Mouse (Mus musculus) Patski (cell line): ENCODE results near the gene Ccdc88a. TPM values are rescaled to one million over a fixed set of nuclear protein-coding genes. Genes with fewer than 3 reads are reported as not detected.

Source experiments
- ATAC-seq: fragments of 100-300 bp; one replicate; pipeline ENCODE4 v1.8.0; 2021
- CTCF ChIA-PET: fragments of 350-600 bp; sonication (Branson Sonifier 250); formaldehyde crosslinking; loops from one replicate; lab custom pipeline; 2022; ENCODE audit warnings: inconsistent platforms; lab: Charles Lee
- POLR2A ChIA-PET: fragments of 350-600 bp; sonication (Branson Sonifier 250); formaldehyde crosslinking; loops from one replicate; lab custom pipeline; 2022; ENCODE audit warnings: antibody characterized with exemption, inconsistent platforms; lab: Charles Lee
- DNase-seq: peaks from one replicate; pipeline ENCODE4 v3.0.0-alpha.2; 2011; ENCODE audit warnings: low read depth, low spot score
- H3K27me3 ChIP-seq: fragments of 371-371 bp; one replicate; pipeline ENCODE4 v1.5.1; 2021
- CTCF ChIP-seq: fragments of 100-300 bp; IDR thresholded peaks from one replicate; pipeline ENCODE4 v1.5.1; 2021
- in situ Hi-C: fragments of 300-500 bp; cut with MboI; formaldehyde crosslinking; loops from 3 replicates; pipeline ENCODE4 v1.11.1; 2018; ENCODE audit warnings: low pct_unique_long_range_greater_than_20kb, mixed read lengths
- polyA plus RNA-seq: library from polyadenylated mRNA; unstranded; gene quantifications from one replicate; pipeline ENCODE4 v1.2.3, GENCODE M21; 2021

The Ccdc88a gene
- polyA plus RNA-seq, 1 experiment from 2014 or later: 11.5 TPM

DNA sequence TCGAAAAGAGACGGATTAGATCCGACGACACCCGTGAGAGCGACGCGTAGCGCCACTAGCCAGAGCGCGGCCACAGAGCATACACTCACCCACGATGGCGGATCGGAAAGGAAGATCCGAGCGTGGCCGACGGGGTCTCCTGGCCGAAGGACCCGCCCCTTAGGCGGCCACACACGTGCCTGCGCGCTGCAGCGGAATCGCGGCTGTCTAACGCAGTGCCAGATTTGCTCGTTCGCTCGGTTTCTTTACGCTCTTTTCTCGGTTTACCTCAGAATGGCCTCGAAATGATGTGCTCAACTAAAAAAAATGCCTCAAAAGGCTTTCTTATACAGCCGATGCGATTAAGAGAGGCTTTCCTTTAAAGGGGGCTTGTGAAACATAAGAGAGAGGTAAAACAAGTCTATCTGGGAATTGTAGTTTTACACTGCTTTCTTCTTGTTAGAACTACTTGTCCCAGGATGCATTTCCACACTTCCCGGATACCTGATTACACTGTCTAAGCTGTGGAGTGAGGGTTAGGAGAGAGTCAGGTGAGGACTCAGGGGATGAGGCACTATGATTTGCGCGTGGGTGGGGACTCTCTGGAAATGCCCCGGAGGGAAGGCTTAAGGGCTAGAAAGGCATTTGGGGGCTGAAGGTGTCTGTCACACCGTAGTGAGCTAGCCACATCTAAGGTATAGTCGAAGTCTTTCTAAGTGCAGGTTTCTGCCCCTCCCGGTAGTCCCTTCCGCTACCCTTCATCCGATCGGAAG, 174.5 kb downstream of the Ccdc88a start, which contains the start of the genes Clhc1 and Rps27a:
TSS of gene Clhc1 (plus strand) at position 199 of the 752 bp plus-strand sequence.
TSS of gene Rps27a (minus strand) at position 358 of the 752 bp plus-strand sequence.
- in situ Hi-C loops: loop anchor here (5.0 kb wide), 1 partner anchor 144 kb away; the partner anchor contains the start of gene Rtn4
- ChIA-PET POLR2A (interaction anchor here (0.6 to 1.3 kb wide), 4 partner anchors 10 to 316 kb away, joined by 4 to 5 read pairs (median 4); partner anchors contain the start of gene Rtn4), CTCF (interaction anchor here (1.1 kb wide), 1 partner anchor 16 kb away, joined by 4 read pairs; no protein-coding TSS in a partner anchor)
- ATAC-seq (peak; percentile 99), DNase-seq (peak; percentile 76)
- TF ChIP-seq CTCF: no peak
- no peaks in the 10 kb centered on the region for H3K27me3 ChIP-seq

GRCm38 (mm10) chr11:29548504-29549424, 175.3 kb downstream of the Ccdc88a start:
- ChIA-PET POLR2A (interaction anchor here (0.8 to 1.3 kb wide), 3 partner anchors 9 to 145 kb away, joined by 4 read pairs; partner anchors contain the start of gene Rtn4), CTCF (interaction anchor here (1.1 to 1.4 kb wide), 2 partner anchors 16 to 29 kb away, joined by 4 read pairs; no protein-coding TSS in a partner anchor)
- ATAC-seq (no peak), DNase-seq (no peak)
- no peaks in the 10 kb centered on the region for H3K27me3 ChIP-seq
- in situ Hi-C loops: loop anchor here (5.0 kb wide), 1 partner anchor 144 kb away; the partner anchor contains the start of gene Rtn4
- TF ChIP-seq CTCF: no peak

DNA sequence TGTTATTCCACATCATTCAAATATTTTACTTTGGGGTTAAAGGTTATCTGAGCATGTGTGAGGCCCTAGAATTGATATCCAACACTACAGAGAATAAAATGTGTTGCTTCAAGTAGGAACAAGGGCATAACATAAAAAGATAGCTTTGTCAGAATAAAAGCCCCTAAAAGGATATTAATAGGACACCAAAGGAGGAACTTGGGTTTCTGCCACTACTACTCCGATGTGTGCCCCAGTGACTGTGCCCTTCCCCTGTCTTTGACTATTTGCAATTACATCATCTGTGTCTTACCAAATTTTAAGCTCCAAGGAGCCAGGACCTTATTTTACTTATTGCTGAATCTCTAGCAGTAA, 175.9 kb downstream of the Ccdc88a start:
- DNase-seq: no peak
- in situ Hi-C loops: loop anchor here (5.0 kb wide), 1 partner anchor 143 kb away; the partner anchor contains the start of gene Rtn4
- H3K27me3 ChIP-seq: no peaks in the 10 kb centered on the region
- no peak for ATAC-seq
- CTCF ChIA-PET: interaction anchor here (0.7 to 1.4 kb wide), 4 partner anchors 15 to 138 kb away, joined by 3 to 4 read pairs (median 4); no protein-coding TSS in a partner anchor
- POLR2A ChIA-PET: no interaction called here
- TF ChIP-seq CTCF: no peak

Other genes with a start within 250 kb of the Ccdc88a start
- 75.9 TPM for gene Pnpt1, start 242.9 kb upstream of the Ccdc88a start, polyA plus RNA-seq
- 58.3 TPM for gene Ppp4r3b, start 200.8 kb upstream of the Ccdc88a start, polyA plus RNA-seq
- 107 TPM for gene Cfap36, start 126.2 kb upstream of the Ccdc88a start, polyA plus RNA-seq
- 10.9 TPM for gene Prorsd1, start 141.4 kb downstream of the Ccdc88a start, polyA plus RNA-seq
- 31.2 TPM for gene Mtif2, start 152.8 kb downstream of the Ccdc88a start, polyA plus RNA-seq
- 0.40 TPM for gene Clhc1, start 174.3 kb downstream of the Ccdc88a start, polyA plus RNA-seq
- 545 TPM for gene Rps27a, start 174.5 kb downstream of the Ccdc88a start, polyA plus RNA-seq